Mouse (Mus musculus) hindbrain, embryonic 10.5 days (tissue): ENCODE results near the gene Dnajc5. TPM values are rescaled to one million over a fixed set of nuclear protein-coding genes. Genes with fewer than 3 reads are reported as not detected.

Experiments used
- DNase-seq: peaks from one replicate; pipeline ENCODE4 v3.0.0-alpha.2; 2017; ENCODE audit warnings: low spot score
- H3K27ac ChIP-seq: fragments of 300-500 bp; sonication (generic); 2 replicates; pipeline ENCODE4 v1.5.1; 2016; ENCODE audit warnings: mild to moderate bottlenecking, moderate library complexity
- H3K27me3 ChIP-seq: fragments of 300-500 bp; sonication (generic); 2 replicates; pipeline ENCODE4 v1.6.1; 2016; ENCODE audit warnings: mild to moderate bottlenecking; ENCODE audit not compliant: poor library complexity, insufficient read depth, severe bottlenecking
- H3K36me3 ChIP-seq: fragments of 300-500 bp; sonication (generic); 2 replicates; pipeline ENCODE4 v1.6.1; 2016; ENCODE audit warnings: mild to moderate bottlenecking, moderate library complexity
- H3K4me1 ChIP-seq: fragments of 300-500 bp; sonication (generic); replicated peaks from 2 replicates; pipeline ENCODE4 v1.6.1; 2016; ENCODE audit warnings: mild to moderate bottlenecking
- H3K4me3 ChIP-seq: fragments of 300-500 bp; sonication (generic); 2 replicates; pipeline ENCODE4 v1.5.1; 2016; ENCODE audit warnings: mild to moderate bottlenecking, moderate library complexity
- H3K9me3 ChIP-seq: fragments of 300-500 bp; sonication (generic); 2 replicates; pipeline ENCODE4 v1.6.1; 2016; ENCODE audit warnings: mild to moderate bottlenecking, moderate library complexity
- WGBS: fragments of 180-500 bp; shearing (Covaris S2); methylation state at CpG from one replicate; pipeline ENCODE4 v1.1.7; 2016; 5-methylcytosine and 5-hydroxymethylcytosine counted together
- polyA plus RNA-seq: library from polyadenylated mRNA; unstranded; fragments of >200 nt; fragmentation: Nextera tagmentation; extraction: Ambion mirVana; gene quantifications from 2 replicates; pipeline ENCODE4 v1.2.1, GENCODE M21; 2016

The Dnajc5 gene
- polyA plus RNA-seq, 1 experiment from 2014 or later, result 108 TPM

DNA sequence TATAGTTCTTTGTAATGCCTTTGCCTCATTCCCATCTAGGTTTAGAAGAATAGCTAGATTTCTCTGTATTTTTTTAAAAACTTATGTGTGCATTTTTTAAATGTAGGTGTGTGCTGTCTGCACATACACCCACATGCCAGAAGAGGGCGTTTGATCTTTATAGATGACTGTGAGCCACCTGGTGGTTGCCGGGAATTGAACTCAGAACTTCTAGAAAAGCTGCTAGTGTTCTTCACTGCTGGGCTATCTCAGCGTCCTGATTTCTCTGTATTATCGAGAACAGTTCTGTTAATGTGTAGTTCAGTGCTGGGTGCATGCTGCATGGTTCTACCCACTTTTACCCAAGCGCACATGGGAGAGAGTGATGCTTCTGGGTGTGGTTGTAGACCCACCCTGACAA, 2.5 kb downstream of the Dnajc5 start:
- no peak overlapping the region for H3K27ac ChIP-seq
- peaks cover 23% of the 10 kb centered on the region for H3K4me1 ChIP-seq
- 73% methylated on average over 5 of the region's 5 CpGs for WGBS
- no peaks in the 10 kb centered on the region for H3K9me3 ChIP-seq
- no peaks in the 10 kb centered on the region for H3K27me3 ChIP-seq
- peak overlapping the region; percentile 76; the same call in 1 of the 2 replicates for H3K4me3 ChIP-seq
- peaks cover 41% of the 10 kb centered on the region for H3K36me3 ChIP-seq
- no peak for DNase-seq

DNA sequence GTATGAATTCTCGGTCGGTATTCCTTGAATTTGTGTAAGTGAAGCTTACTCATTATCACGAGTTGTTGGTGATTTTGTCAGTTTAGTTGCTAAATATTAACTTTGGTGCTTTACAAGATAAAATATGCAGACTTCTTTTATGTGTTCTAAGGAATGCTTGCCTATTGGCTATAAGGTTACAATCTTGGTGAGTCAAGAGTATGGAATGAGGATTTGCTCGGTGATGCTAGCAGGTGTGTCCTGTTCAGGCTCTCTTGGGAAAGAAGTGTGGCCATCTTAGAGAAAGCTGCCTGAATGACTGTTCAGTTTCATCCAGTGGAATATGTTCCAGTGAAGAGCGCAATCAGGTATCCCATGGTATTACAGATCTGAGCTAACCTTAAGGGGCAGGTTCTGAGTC, 5.2 kb downstream of the Dnajc5 start:
- Histone ChIP-seq H3K36me3 (peaks cover 62% of the 10 kb centered on the region), H3K27ac (no peak overlapping the region), H3K9me3 (peaks cover under 1% of the 10 kb centered on the region; the same call in 1 of the 2 replicates), H3K4me3 (no peak overlapping the region), H3K4me1 (peaks cover 14% of the 10 kb centered on the region), H3K27me3 (no peaks in the 10 kb centered on the region)
- 95% methylated on average over 5 of the region's 5 CpGs for WGBS
- no peak for DNase-seq

DNA sequence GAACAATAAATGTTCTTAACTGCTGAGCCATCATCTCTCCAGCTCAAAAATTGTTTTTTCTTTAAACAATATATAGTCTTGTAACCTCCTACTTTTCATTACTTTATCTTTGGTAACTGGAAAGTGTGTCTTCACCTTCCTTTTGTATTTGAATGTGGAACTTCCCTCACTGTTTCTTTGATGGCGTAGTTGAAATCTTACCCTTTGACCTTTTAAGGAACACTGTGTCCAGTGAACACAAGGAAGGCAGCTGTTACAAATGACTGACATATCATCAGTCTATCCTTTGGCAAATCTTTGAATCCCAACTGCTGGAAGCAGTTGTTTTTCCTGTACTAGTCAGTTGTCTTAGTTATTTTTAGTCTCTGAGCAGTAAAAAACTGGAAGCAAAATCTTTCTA, 8.8 kb downstream of the Dnajc5 start:
- Histone ChIP-seq H3K27ac (no peak overlapping the region), H3K27me3 (no peaks in the 10 kb centered on the region), H3K4me3 (no peak overlapping the region), H3K36me3 (peaks cover 74% of the 10 kb centered on the region), H3K9me3 (peaks cover 10% of the 10 kb centered on the region; the same call in 1 of the 2 replicates), H3K4me1 (no peaks in the 10 kb centered on the region)
- WGBS, result 93% methylated on average over 1 of the region's 1 CpGs
- DNase-seq, result no peak

DNA sequence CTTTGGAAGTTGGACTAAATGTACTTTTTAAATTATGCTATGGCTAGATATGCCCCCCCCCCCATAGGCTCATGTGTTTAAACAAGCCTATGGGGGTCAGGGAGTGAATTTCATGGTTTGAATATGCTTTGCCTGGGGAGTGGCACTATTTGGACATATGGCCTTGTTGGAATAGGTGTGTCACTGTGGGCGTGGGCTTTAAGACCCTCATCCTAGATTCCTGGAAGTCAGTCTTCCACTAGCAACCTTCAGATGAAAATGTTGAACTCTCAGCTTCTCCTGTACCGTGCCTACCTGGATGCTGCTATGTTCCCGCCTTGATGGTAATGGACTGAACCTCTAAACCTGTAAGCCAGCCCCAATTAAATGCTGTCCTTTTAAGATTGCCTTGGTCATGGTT, 12.3 kb downstream of the Dnajc5 start:
- Histone ChIP-seq H3K36me3 (peaks cover 53% of the 10 kb centered on the region), H3K27me3 (no peaks in the 10 kb centered on the region), H3K27ac (no peak overlapping the region), H3K4me3 (no peak overlapping the region), H3K4me1 (peaks cover 2% of the 10 kb centered on the region), H3K9me3 (peaks cover 10% of the 10 kb centered on the region; the same call in 1 of the 2 replicates)
- no peak for DNase-seq
- 95% methylated on average over 3 of the region's 3 CpGs for WGBS

DNA sequence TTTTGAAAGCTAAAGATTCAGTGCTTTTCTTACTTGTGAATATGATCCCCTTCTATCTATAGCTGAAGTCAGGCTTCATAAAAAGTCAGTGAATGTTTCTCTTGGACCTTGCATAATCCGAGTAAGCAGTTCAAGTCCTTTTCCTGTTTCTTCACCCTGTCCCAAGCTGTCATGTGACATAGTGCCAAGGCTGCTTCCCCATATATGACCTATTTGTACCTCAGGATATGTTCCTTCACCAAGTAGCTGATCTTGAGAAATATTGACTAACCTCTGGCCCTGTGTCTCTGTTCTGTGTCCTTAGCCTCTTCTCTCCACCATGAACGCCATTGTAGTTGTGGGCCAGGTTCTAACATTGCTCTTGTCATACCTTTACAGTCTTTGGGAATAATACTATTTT, 16.1 kb downstream of the Dnajc5 start:
- Histone ChIP-seq H3K36me3 (peaks cover 25% of the 10 kb centered on the region), H3K27ac (no peak overlapping the region), H3K27me3 (no peaks in the 10 kb centered on the region), H3K4me3 (no peak overlapping the region), H3K9me3 (0 out of 2 replicates have a peak, but pooled peaks cover 3% of the 10 kb centered on the region), H3K4me1 (peaks cover 6% of the 10 kb centered on the region)
- 90% methylated on average over 2 of the region's 2 CpGs for WGBS
- DNase-seq, result no peak

DNA sequence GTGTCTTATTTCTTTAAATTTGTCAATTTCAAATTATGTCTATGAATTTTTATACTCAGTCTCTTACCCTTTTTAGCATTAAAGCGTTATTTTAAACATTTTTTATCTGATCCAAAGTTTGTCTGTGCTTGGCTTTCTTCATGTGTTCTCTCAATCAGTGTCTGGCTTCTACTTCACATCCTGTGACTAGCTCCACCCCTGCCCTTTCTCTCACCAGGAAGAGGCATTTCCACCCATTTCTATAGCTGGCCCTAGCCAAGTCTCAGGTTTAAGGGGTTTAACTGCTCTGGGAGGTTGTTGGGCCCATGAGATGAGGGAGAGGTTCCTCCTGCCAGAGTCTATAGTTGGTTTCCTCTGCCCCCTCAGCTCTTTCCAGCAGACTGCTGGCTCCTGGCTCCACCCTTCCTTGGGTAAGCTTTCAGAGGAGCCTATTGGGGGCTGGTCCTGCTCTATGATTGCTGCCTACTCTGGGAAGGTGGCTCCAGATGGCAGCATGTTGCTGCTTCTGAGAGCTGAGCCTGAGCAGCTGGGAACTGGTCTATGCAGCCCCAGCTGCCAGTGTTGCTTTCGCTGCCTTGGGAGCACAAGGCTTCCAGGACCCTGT, 17.3 kb downstream of the Dnajc5 start:
- H3K4me3 ChIP-seq, result no peak overlapping the region
- H3K36me3 ChIP-seq, result peaks cover 20% of the 10 kb centered on the region
- H3K9me3 ChIP-seq, result no peaks in the 10 kb centered on the region
- DNase-seq, result peak; percentile 20
- no peaks in the 10 kb centered on the region for H3K27me3 ChIP-seq
- whole genome bisulfite sequencing, result 91% methylated on average over 2 of the region's 2 CpGs
- H3K27ac ChIP-seq, result peak overlapping the region; percentile 3; the same call in 1 of the 2 replicates
- peaks cover 6% of the 10 kb centered on the region for H3K4me1 ChIP-seq

DNA sequence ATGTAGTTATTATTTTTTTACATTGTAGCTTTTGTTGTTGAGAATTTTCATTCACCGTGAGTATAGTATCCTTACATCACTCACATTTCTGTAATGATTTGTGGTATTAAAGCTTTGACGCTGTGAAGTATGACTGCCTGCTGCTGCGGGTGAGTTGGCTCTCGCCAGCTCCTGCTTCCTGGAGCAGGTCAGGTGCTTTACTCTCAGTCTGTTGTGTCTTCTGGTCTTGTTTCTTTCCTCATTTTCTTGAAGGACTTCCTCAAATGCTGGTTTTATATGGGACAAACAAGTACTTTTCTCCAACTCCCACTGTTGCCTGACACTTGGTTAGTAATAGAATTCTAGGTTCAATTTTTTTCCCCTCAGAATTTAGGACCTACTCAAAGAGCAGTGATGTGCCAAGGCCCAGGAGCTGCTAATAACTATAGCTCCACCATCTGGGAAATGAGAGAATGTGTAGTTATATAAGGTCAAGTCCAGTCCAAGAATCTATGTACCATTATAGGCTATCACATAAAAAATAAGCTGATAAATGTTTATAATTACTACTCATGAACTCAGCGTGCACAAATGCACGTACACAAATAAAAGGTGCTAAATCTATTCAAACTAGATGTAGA, 21.6 kb downstream of the Dnajc5 start:
- no peak overlapping the region for H3K27ac ChIP-seq
- no peaks in the 10 kb centered on the region for H3K27me3 ChIP-seq
- no peak overlapping the region for H3K4me3 ChIP-seq
- DNase-seq, result no peak
- peaks cover 6% of the 10 kb centered on the region for H3K4me1 ChIP-seq
- 93% methylated on average over 6 of the region's 6 CpGs for WGBS
- no peaks in the 10 kb centered on the region for H3K9me3 ChIP-seq
- peaks cover 33% of the 10 kb centered on the region for H3K36me3 ChIP-seq

DNA sequence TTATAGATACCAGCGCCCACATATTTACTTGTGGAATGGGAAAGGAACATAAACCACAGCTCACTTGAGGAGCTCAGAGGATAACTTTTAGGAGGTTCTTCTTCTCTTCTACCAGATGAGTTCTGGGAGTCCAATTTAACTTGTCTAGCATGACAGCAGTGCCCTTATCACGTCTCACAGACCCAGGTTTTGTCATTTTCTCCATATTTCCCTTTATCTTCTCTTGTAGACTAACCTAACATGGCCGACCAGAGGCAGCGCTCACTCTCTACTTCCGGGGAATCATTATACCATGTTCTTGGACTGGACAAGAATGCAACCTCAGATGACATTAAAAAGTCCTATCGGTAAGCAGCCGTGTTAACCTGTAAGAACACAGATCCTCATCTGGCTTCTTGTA, 25.9 kb downstream of the Dnajc5 start:
- 95% methylated on average over 7 of the region's 7 CpGs for WGBS
- Histone ChIP-seq H3K36me3 (peaks cover 66% of the 10 kb centered on the region), H3K4me1 (no peaks in the 10 kb centered on the region), H3K4me3 (no peak overlapping the region), H3K27ac (no peak overlapping the region), H3K9me3 (no peaks in the 10 kb centered on the region), H3K27me3 (no peaks in the 10 kb centered on the region)
- no peak for DNase-seq

DNA sequence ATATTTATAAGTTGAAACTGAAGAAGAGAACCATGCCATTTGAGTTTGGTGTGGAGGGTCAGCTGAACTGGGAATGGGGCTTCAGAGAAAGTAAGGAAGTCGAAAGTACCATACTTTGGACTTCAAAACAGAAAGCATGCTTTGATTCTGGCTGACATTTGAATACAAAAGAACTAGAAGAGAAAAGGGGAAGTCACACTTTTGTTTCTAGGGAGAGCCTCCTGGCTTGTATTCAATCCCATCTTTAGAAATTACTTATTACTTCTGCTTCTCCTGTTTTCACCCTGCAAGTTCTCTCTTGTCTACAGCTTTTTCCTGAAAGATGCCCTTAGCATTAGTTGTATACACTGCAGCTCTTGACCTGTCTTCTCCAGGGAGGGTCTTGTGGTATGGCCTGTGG, 27.9 kb downstream of the Dnajc5 start:
- no peak for DNase-seq
- no peaks in the 10 kb centered on the region for H3K27me3 ChIP-seq

DNA sequence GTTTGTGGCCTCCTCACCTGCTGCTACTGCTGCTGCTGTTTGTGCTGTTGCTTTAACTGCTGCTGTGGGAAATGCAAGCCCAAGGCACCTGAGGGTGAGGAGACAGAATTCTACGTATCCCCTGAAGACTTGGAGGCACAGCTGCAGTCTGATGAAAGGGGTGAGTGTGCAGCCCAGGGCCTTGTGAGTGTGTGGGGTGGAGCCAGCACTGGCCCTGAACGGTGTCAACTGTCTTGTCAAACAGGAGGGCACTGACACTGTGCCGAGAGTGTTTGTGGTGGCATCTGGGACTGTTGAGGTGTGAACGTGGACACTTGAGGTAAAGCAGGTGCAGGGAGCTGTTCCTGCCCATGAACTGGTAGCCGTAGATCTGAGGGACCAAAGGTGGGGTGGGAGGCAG, 28.4 kb downstream of the Dnajc5 start:
- Histone ChIP-seq H3K9me3 (no peaks in the 10 kb centered on the region), H3K4me3 (no peak overlapping the region), H3K4me1 (no peaks in the 10 kb centered on the region), H3K36me3 (peaks cover 85% of the 10 kb centered on the region), H3K27me3 (no peaks in the 10 kb centered on the region), H3K27ac (no peak overlapping the region)
- no peak for DNase-seq
- WGBS, result 96% methylated on average over 5 of the region's 5 CpGs

More for the DNA sequence above, 27.9 kb downstream of the Dnajc5 start:
- no peak overlapping the region for H3K4me3 ChIP-seq
- peaks cover 80% of the 10 kb centered on the region for H3K36me3 ChIP-seq
- H3K27ac ChIP-seq, result no peak overlapping the region
- H3K4me1 ChIP-seq, result no peaks in the 10 kb centered on the region
- no peaks in the 10 kb centered on the region for H3K9me3 ChIP-seq
- 75% methylated on average over 1 of the region's 1 CpGs for WGBS

DNA sequence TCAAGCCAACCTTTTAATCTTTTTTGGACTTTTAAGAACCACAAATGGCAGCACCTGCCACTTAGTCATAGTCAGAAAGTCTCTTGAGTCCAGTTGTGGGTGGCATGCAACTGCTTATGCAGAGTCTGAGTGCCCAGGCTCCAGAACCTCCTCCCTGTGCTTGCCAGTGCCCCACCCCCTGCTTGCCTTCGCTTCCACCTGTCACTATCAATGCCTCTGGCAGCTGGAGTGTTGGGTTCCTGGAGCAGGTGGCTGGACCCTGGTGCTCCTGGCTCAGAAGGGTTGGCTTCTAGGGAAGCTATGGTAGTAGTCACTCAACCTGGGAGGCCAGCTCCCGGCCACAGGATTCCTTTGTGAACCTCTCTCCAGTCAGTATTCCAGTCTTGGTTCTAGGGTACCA, 29.9 kb downstream of the Dnajc5 start:
- H3K27ac ChIP-seq, result no peak overlapping the region
- peaks cover 91% of the 10 kb centered on the region for H3K36me3 ChIP-seq
- no peak overlapping the region for H3K4me3 ChIP-seq
- H3K4me1 ChIP-seq, result no peaks in the 10 kb centered on the region
- no peaks in the 10 kb centered on the region for H3K27me3 ChIP-seq
- 93% methylated on average over 2 of the region's 2 CpGs for WGBS
- no peaks in the 10 kb centered on the region for H3K9me3 ChIP-seq
- DNase-seq, result no peak

DNA sequence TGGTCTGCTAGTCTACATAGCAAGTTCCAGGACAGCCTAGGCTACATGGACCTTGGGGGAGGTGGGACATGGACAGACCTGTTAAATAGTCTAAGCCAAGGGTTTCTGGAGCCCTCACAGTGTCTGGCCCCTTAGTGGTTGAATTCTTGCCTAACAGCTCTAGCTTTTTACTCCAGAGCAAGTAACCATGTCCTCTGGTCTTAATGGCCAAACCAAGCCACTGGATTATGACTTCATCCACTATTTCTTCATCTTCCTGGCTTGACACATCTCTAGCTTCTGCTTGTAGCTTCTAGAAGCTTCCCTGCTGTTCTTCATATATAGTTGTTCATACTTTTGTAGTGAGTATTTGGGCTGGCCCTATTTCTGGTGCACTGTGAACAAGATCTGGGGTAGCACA, 33.5 kb downstream of the Dnajc5 start:
- H3K4me3 ChIP-seq, result no peak overlapping the region
- no peak for DNase-seq

DNA sequence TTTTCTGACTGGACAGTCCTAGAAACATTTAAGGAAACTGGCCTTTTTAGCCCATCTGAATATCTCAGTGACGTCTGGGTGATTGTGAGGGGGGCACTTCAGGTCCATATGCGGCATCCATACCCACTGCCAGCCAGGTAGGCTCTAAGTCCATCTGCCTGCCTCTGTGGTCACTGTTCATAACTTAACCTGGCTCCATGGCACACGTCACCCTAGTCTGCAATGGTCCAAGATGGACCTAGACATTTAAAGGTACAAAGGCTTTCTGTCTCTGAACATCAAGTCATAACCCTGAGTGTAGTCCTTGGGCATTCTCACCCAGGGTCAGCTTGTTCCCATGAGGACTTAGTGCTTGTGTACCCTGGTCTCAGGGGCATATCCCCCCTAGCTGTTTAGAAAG, 47.1 kb downstream of the Dnajc5 start:
- Histone ChIP-seq H3K4me1 (peaks cover 5% of the 10 kb centered on the region; the same call in 1 of the 2 replicates), H3K4me3 (no peak overlapping the region), H3K27me3 (no peaks in the 10 kb centered on the region), H3K36me3 (peaks cover 4% of the 10 kb centered on the region), H3K27ac (no peak overlapping the region), H3K9me3 (no peaks in the 10 kb centered on the region)
- WGBS, result 90% methylated on average over 3 of the region's 3 CpGs
- no peak for DNase-seq

More for the DNA sequence above, 33.5 kb downstream of the Dnajc5 start:
- H3K4me1 ChIP-seq, result no peaks in the 10 kb centered on the region
- H3K27me3 ChIP-seq, result no peaks in the 10 kb centered on the region
- no peaks in the 10 kb centered on the region for H3K9me3 ChIP-seq
- H3K36me3 ChIP-seq, result peaks cover 61% of the 10 kb centered on the region
- H3K27ac ChIP-seq, result no peak overlapping the region
